Mouse (Mus musculus) gastrocnemius, adult 2 months (tissue): ENCODE data around the gene Abcb1a. TPM values are rescaled to one million over a fixed set of nuclear protein-coding genes. Genes with fewer than 3 reads are reported as not detected.
"Not testable (repeated sequence)": the region's sequence is repeated elsewhere in the genome, so short reads cannot be mapped to it uniquely, and the experiment has no call there.

Experiments
- DNase-seq: peaks from one replicate; pipeline ENCODE4 v3.0.0; 2022
- H3K27ac ChIP-seq: fragments of 200-600 bp; 2 replicates; pipeline ENCODE4 v1.8.1; 2022; ENCODE audit warnings: mild to moderate bottlenecking
- H3K4me3 ChIP-seq: fragments of 200-600 bp; 2 replicates; pipeline ENCODE4 v1.8.1; 2022; ENCODE audit warnings: mild to moderate bottlenecking, moderate library complexity
- CTCF ChIP-seq: fragments of 200-600 bp; IDR thresholded peaks from 2 replicates; pipeline ENCODE4 v1.8.1; 2022; ENCODE audit warnings: antibody characterized with exemption, mild to moderate bottlenecking, moderate library complexity
- intact Hi-C: fragments of 180-260 bp; cut with DNase I; formaldehyde crosslinking; loops from one replicate; pipeline ENCODE4 v1.15.1; 2025
- total RNA-seq, 2 experiments: library from RNA; stranded (reverse); gene quantifications; 2 replicates each; pipeline ENCODE4 v1.2.3; 2021

Gene Abcb1a
- total RNA-seq, 2 experiments from 2014 or later: 3.9 to 4.4 TPM

DNA sequence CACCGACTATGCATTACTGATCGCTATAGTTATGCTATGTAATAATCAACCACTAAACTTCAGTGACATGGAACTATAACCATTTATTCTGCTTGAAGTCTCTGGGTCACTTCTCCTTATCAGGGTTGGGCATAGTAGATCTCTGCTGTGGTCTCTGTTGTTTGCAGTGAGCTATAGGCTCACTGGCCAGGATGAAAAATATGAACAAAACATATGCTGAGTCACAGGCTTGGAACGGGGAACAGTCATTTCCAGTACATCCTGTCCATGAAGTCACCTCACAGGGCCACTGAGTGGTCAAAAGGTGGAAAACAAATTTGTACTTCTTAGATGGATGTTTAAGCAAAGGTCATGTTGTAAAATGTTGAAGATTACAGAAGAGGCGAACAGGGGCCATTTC is 77.2 kb downstream of the Abcb1a start:
- intact Hi-C loops: no loop called here
- DNase-seq: no peak

GRCm38 (mm10) chr5:8747244-8747643 is 87.4 kb downstream of the Abcb1a start:
- intact Hi-C loops, H3K27ac ChIP-seq, DNase-seq, H3K4me3 ChIP-seq: not testable (repeated sequence)

More for the DNA sequence above, 77.2 kb downstream of the Abcb1a start:
- TF ChIP-seq CTCF: no peak
- Histone ChIP-seq H3K4me3 (no peak overlapping the region), H3K27ac (no peak overlapping the region)

- intact Hi-C loops: no loop called here
These were observed 113.0 kb downstream of the Abcb1a start for GRCm38 (mm10) chr5:8772866-8773265.

DNA sequence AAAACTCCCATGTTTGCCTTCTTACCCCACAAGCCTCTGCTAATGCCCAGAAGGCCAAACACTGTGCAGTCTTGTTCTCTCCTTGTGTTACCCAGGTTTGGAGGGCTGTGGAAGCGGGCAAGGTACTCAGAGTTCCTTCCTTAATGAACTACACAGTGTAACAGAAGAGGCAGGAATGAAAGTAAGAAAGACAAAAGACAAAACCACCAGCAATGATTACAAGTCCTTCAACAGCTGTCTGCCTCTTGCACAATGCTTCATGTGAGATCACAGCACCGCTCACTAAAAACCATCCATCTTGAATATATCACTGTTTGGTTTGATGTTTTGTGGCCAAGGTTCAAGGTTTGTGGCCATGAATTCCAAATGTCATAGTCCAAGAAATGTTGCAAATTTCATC is 118.4 kb downstream of the Abcb1a start:
- intact Hi-C loops: no loop called here
- DNase-seq: no peak
- H3K27ac ChIP-seq: no peak overlapping the region
- no peak overlapping the region for H3K4me3 ChIP-seq
- TF ChIP-seq CTCF: no peak

More at GRCm38 (mm10) chr5:8772866-8773265, 113.0 kb downstream of the Abcb1a start:
- no peak overlapping the region for H3K4me3 ChIP-seq
- TF ChIP-seq CTCF: no peak
- no peak overlapping the region for H3K27ac ChIP-seq
- DNase-seq: no peak

DNA sequence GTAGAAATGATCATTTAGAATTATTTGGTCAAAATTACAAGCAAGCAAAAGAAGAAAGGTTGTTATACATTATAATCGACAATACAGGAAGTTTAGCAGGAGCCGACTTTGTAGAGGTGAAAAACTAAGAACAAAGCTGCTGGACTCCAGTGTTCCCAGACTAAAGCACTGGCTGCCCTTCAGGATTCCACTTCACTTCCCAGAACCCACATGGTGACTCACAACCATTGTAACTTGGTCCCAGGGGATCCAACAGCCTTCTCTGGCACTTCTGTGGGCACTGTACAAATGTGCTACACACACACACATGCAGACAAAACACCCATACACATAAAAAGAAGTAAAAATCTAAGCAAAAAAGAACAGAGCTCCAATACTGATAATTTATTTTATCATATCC is 118.9 kb downstream of the Abcb1a start:
- intact Hi-C loops: no loop called here
- no peak overlapping the region for H3K27ac ChIP-seq
- no peak overlapping the region for H3K4me3 ChIP-seq
- TF ChIP-seq CTCF: no peak
- no peak for DNase-seq

GRCm38 (mm10) chr5:8792281-8792680 is 132.4 kb downstream of the Abcb1a start:
- intact Hi-C loops: no loop called here

More at GRCm38 (mm10) chr5:8792281-8792680, 132.4 kb downstream of the Abcb1a start:
- no peak overlapping the region for H3K4me3 ChIP-seq
- TF ChIP-seq CTCF: no peak
- DNase-seq: no peak
- H3K27ac ChIP-seq: no peak overlapping the region

Other genes with a start within 250 kb of the Abcb1a start
- gene Dbf4, start 237.4 kb upstream of the Abcb1a start, total RNA-seq: under 1 TPM; 0.36 to 0.79 TPM
- gene Slc25a40, start 237.2 kb upstream of the Abcb1a start, total RNA-seq: 1 to 10 TPM; 3.3 to 4.5 TPM
- under 1 TPM; 0.05 to 0.17 TPM for gene Rundc3b, start 37.1 kb upstream of the Abcb1a start, total RNA-seq
- gene Abcb1b, start 138.1 kb downstream of the Abcb1a start, total RNA-seq: 1 to 10 TPM; 7.0 to 7.2 TPM
- gene Abcb4, start 233.6 kb downstream of the Abcb1a start, total RNA-seq: 10 to 100 TPM; 93.8 to 94.7 TPM